Mouse (Mus musculus) embryonic facial prominence, embryonic 11.5 days (tissue): ENCODE measurements around the gene Itprid1. TPM values are rescaled to one million over a fixed set of nuclear protein-coding genes. Genes with fewer than 3 reads are reported as not detected.

Source experiments
- ATAC-seq: fragments of 200-750 bp; cut with Nextera tagmentation; replicated peaks from 2 replicates; pipeline ENCODE4 v1.8.0; 2017; ENCODE audit warnings: low read depth; ENCODE audit not compliant: insufficient number of reproducible peaks, low FRiP score, low TSS enrichment
- DNase-seq: peaks from one replicate; pipeline ENCODE4 v3.0.0-alpha.2; 2015; ENCODE audit warnings: low spot score
- H3K27ac ChIP-seq: fragments of 300-500 bp; sonication (generic); replicated peaks from 2 replicates; pipeline ENCODE4 v1.5.1; 2014; ENCODE audit warnings: mild to moderate bottlenecking, low read depth, low read length, control low read depth
- H3K27me3 ChIP-seq: fragments of 300-500 bp; sonication (generic); 2 replicates; pipeline ENCODE4 v1.6.1; 2014; ENCODE audit warnings: mild to moderate bottlenecking, low read length, moderate library complexity, mixed read lengths; ENCODE audit not compliant: control insufficient read depth, insufficient read depth
- H3K36me3 ChIP-seq: fragments of 300-500 bp; sonication (generic); replicated peaks from 2 replicates; pipeline ENCODE4 v1.6.1; 2014; ENCODE audit warnings: low read depth, mild to moderate bottlenecking, low read length, moderate library complexity, mixed read lengths; ENCODE audit not compliant: control insufficient read depth, insufficient read depth
- H3K4me1 ChIP-seq: fragments of 300-500 bp; sonication (generic); 2 replicates; pipeline ENCODE4 v1.6.1; 2014; ENCODE audit warnings: low read length, mixed read lengths; ENCODE audit not compliant: control insufficient read depth, insufficient read depth
- H3K4me2 ChIP-seq: fragments of 300-500 bp; sonication (generic); 2 replicates; pipeline ENCODE4 v1.6.1; 2014; ENCODE audit warnings: low read depth, mild to moderate bottlenecking, control low read depth, low read length, moderate library complexity
- H3K4me3 ChIP-seq: fragments of 300-500 bp; sonication (generic); 2 replicates; pipeline ENCODE4 v1.5.1; 2014; ENCODE audit warnings: low read depth, low read length, control low read depth
- H3K9ac ChIP-seq: fragments of 300-500 bp; sonication (generic); replicated peaks from 2 replicates; pipeline ENCODE4 v1.6.1; 2014; ENCODE audit warnings: mild to moderate bottlenecking, control low read depth, low read length
- H3K9me3 ChIP-seq: fragments of 300-500 bp; sonication (generic); replicated peaks from 2 replicates; pipeline ENCODE4 v1.6.1; 2016; ENCODE audit warnings: mild to moderate bottlenecking, low read length, inconsistent platforms, mixed read lengths; ENCODE audit not compliant: control insufficient read depth
- WGBS: fragments of 180-500 bp; shearing (Covaris S2); extraction: QIAGEN DNeasy Blood & Tissue Kit; methylation state at CpG from one replicate; pipeline ENCODE4 v1.1.7; 2014; 5-methylcytosine and 5-hydroxymethylcytosine counted together
- polyA plus RNA-seq: library from polyadenylated mRNA; unstranded; fragments of >200 nt; fragmentation: Nextera tagmentation; extraction: Ambion mirVana; gene quantifications from 2 replicates; pipeline ENCODE4 v1.2.1, GENCODE M21; 2014

The Itprid1 gene
- polyA plus RNA-seq, 1 experiment from 2014 or later = 0.07 TPM

DNA sequence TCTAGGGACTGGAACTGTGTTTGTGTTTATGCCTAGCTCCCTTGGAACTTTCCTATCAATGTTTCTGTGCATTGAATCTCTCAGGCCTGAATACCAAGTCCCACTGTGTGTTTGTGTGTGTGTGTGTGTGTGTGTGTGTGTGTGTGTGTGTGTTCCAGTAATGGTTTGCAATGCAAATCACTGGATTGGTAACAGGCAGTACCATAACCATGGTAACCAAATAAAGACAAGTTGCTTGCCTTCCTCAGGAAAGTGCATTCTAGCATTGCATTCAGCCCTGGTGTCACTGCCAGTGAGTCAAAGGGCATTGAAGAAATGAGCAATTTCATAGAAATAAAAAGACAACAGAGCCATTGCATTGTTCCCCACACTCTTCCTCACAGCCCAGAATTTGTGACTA, 15.9 kb downstream of the Itprid1 start:
- no peak overlapping the region for H3K4me3 ChIP-seq
- DNase-seq = no peak
- ATAC-seq = no peak

DNA sequence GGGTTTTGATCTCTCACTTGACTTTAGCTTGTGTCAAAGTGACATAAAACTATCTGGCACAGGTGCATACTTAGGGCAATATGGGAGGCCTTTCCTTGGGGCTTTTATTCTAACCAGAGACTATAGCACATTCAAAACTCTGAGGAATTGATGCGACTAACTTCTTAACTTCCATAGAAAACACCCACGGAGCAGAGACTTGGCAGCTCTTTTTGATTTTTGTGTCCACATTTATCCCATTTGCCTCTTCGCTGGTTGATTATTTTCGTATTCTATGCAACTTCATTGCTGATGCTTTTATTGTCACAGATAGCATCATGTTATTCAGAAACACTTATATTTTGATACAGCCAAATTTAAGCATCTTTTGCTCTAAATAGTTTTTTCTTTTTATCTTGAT, 19.4 kb downstream of the Itprid1 start:
- no peaks in the 10 kb centered on the region; the same call in 1 of the 2 replicates for H3K4me1 ChIP-seq
- no peak for ATAC-seq
- 91% methylated on average over 4 of the region's 4 CpGs for WGBS
- H3K27me3 ChIP-seq = no peaks in the 10 kb centered on the region
- H3K9ac ChIP-seq = no peak overlapping the region
- no peak overlapping the region for H3K4me3 ChIP-seq
- no peaks in the 10 kb centered on the region for H3K36me3 ChIP-seq
- no peak overlapping the region for H3K27ac ChIP-seq
- no peak for DNase-seq
- no peak overlapping the region for H3K4me2 ChIP-seq
- no peaks in the 10 kb centered on the region for H3K9me3 ChIP-seq

More for the DNA sequence above, 15.9 kb downstream of the Itprid1 start:
- H3K9me3 ChIP-seq = no peaks in the 10 kb centered on the region
- H3K4me2 ChIP-seq = no peak overlapping the region
- no peaks in the 10 kb centered on the region; the same call in 1 of the 2 replicates for H3K4me1 ChIP-seq
- H3K27me3 ChIP-seq = no peaks in the 10 kb centered on the region
- no peaks in the 10 kb centered on the region for H3K36me3 ChIP-seq
- H3K27ac ChIP-seq = no peak overlapping the region
- H3K9ac ChIP-seq = no peak overlapping the region

DNA sequence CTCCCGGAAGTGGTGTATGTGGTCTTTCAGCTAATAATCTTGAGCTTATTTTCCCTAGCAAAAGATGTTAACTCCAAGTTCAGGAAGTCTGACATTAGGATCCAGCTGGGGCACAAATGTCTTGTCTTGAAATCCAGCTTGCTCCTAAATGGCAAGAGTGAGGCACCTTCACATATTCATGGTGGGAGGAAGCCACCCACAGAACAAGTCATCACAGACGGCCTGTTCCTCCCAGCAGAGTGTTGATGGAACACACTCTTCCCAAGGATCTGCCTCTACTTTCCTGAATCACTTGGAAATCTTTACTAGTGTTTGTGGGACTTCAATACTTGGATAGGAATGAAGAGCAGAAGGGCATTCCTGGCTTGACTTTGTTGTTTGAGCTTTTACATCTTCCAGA, 28.5 kb downstream of the Itprid1 start:
- Histone ChIP-seq H3K4me3 (no peak overlapping the region), H3K4me2 (no peak overlapping the region), H3K36me3 (no peaks in the 10 kb centered on the region), H3K27ac (no peak overlapping the region), H3K4me1 (no peaks in the 10 kb centered on the region), H3K9ac (no peak overlapping the region), H3K9me3 (no peaks in the 10 kb centered on the region), H3K27me3 (no peaks in the 10 kb centered on the region)
- DNase-seq (no peak), ATAC-seq (no peak)
- 76% methylated on average over 2 of the region's 2 CpGs for WGBS

DNA sequence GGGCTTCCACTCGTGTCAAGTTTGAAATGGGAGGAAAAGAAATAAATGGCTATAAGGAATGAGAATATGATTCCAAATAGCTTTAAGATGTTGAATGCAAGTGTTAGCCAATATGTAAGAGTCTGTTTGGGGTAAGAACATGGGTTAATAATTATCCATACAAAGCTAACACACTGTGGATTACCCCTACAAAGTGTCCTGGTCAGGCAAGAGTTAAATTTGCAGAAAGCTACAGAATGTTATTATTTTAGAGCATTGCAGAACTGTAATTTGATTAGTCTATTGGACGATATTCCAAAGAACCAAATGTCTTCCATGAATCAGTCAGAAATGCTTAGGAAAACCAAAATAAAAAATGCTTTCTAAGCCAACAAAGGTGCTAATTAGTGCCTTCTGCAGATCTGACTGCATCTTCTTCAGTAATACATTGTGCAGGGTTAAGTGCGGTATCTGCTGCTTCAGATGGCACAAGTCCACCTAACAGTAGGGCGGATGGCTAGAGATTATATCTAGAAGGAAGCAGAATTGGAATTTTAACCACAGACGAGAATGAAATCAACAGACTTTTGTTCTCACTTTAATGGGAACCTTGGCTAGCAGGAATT, 42.8 kb downstream of the Itprid1 start:
- H3K4me1 ChIP-seq = no peaks in the 10 kb centered on the region
- H3K9ac ChIP-seq = no peak overlapping the region
- ATAC-seq (no peak), DNase-seq (no peak)
- no peak overlapping the region for H3K27ac ChIP-seq
- no peak overlapping the region for H3K4me3 ChIP-seq
- no peaks in the 10 kb centered on the region for H3K27me3 ChIP-seq
- H3K4me2 ChIP-seq = no peak overlapping the region
- WGBS = 44% methylated on average over 5 of the region's 5 CpGs
- H3K36me3 ChIP-seq = no peaks in the 10 kb centered on the region
- H3K9me3 ChIP-seq = no peaks in the 10 kb centered on the region

DNA sequence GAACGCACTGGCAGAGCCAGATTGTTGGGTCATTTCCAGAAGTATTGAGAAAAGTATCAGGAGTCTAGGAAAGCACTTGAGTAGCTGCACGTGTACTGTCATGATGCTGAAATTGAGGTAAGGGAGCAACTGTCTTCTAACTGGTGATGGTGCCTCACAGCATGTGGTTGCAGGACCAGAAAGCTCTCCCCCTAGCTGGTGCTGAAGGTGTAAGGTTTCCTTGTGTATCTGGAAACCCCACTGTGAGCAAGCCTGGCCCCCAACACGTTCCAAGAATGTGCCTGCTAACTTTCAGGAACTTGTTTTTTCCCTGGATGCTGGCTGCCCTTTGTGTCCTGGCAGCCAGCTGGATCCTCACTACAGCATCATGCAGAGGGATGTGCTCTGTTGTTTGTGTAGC, 44.2 kb downstream of the Itprid1 start:
- H3K4me1 ChIP-seq = no peaks in the 10 kb centered on the region
- no peak overlapping the region for H3K4me2 ChIP-seq
- H3K4me3 ChIP-seq = no peak overlapping the region
- H3K36me3 ChIP-seq = no peaks in the 10 kb centered on the region
- no peak overlapping the region for H3K27ac ChIP-seq
- H3K9me3 ChIP-seq = no peaks in the 10 kb centered on the region
- peak; percentile 42 for DNase-seq
- ATAC-seq = no peak
- WGBS = 24% methylated on average over 3 of the region's 3 CpGs
- no peaks in the 10 kb centered on the region for H3K27me3 ChIP-seq
- H3K9ac ChIP-seq = no peak overlapping the region

DNA sequence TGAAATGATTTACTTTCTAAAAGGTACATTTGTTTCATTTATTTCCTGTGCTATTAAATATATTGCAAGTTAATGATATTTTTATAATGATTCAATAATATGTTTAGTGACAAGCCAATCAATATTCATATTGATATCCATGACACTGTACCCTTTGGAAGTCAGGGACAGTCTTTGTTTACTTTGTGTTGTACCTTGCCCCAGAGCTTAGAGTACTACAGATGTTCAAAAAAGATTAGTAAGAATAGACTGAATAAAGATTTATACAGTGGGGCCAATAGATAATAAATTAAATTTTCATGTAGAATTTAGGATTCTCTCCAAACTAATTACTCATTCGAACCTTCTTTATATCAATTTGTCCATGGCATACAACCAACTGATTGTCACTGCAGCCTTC, 50.9 kb downstream of the Itprid1 start:
- H3K27ac ChIP-seq = no peak overlapping the region
- H3K4me2 ChIP-seq = no peak overlapping the region
- WGBS = 89% methylated on average over 1 of the region's 1 CpGs
- H3K4me3 ChIP-seq = no peak overlapping the region
- no peaks in the 10 kb centered on the region for H3K36me3 ChIP-seq
- H3K9ac ChIP-seq = no peak overlapping the region
- H3K4me1 ChIP-seq = no peaks in the 10 kb centered on the region
- DNase-seq (no peak), ATAC-seq (no peak)
- no peaks in the 10 kb centered on the region for H3K27me3 ChIP-seq
- H3K9me3 ChIP-seq = no peaks in the 10 kb centered on the region

DNA sequence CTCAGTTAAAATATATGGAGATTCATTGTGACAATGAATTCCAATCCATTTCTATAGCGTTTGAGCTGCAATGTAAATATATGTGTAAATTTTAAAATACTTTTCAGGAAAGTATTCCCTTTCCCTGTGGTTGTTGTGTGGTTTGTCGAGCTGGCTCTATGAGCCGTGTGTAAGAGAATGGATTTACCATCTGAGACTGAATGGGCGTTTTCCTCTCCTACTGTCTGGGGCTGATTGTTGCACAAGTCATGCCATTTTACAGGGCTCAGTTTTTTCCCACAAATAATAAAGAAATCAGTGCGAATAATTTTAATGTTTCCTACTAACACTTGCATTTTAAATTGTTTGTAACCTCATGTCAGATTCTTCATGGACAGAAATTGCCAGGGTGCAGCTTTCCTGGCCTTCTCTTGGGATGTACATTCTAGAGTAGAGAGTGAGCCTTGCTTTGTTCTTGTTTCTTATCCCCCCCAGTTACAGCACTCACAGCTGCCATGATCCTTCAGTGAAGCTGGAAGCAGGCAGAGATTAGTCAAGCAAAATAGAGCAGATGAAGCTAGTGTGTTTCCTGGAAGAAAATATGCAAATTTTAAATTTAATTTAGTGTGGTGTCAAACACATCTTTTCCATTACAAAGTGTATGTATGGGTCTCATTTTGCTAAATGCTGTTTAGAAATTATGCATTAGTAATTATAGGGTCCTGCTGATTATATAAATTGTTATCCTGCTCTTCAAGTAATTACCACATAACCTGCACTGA, 65.1 kb downstream of the Itprid1 start:
- H3K27ac ChIP-seq = no peak overlapping the region
- no peak for ATAC-seq
- H3K36me3 ChIP-seq = no peaks in the 10 kb centered on the region
- H3K4me3 ChIP-seq = no peak overlapping the region
- no peak overlapping the region for H3K4me2 ChIP-seq
- no peaks in the 10 kb centered on the region for H3K27me3 ChIP-seq
- H3K4me1 ChIP-seq = no peaks in the 10 kb centered on the region
- no peaks in the 10 kb centered on the region for H3K9me3 ChIP-seq
- WGBS = 81% methylated on average over 5 of the region's 5 CpGs
- no peak overlapping the region for H3K9ac ChIP-seq
- no peak for DNase-seq

DNA sequence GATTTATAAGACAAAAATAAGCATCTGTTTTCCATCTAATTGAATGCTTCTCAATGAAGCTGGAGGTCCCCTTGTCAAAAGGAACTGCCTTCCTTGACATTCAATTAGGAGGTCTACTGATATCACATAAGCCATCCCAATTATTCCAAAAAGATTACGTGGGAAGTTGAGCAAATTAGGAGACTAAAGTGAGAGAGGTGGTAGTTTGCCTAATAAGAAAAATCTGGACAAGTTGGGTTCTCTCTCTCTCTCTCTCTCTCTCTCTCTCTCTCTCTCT, 65.6 kb downstream of the Itprid1 start:
- ATAC-seq (no peak), DNase-seq (no peak)
- Histone ChIP-seq H3K9ac (no peak overlapping the region), H3K9me3 (no peaks in the 10 kb centered on the region), H3K36me3 (no peaks in the 10 kb centered on the region), H3K4me2 (no peak overlapping the region), H3K4me3 (no peak overlapping the region), H3K27me3 (no peaks in the 10 kb centered on the region), H3K4me1 (no peaks in the 10 kb centered on the region), H3K27ac (no peak overlapping the region)
- WGBS = 32% methylated on average over 1 of the region's 1 CpGs
